Mouse (Mus musculus): ENCODE results near the gene Gm8082. TPM values are rescaled to one million over a fixed set of nuclear protein-coding genes. Genes with fewer than 3 reads are reported as not detected.
"Not testable (repeated sequence)": the region's sequence is repeated elsewhere in the genome, so short reads cannot be mapped to it uniquely, and the experiment has no call there.

Gene Gm8082
- not detected in 2 replicates for polyA plus RNA-seq (2012; ENCODE audit: insufficient read depth, insufficient read length, missing spikeins)

DNA sequence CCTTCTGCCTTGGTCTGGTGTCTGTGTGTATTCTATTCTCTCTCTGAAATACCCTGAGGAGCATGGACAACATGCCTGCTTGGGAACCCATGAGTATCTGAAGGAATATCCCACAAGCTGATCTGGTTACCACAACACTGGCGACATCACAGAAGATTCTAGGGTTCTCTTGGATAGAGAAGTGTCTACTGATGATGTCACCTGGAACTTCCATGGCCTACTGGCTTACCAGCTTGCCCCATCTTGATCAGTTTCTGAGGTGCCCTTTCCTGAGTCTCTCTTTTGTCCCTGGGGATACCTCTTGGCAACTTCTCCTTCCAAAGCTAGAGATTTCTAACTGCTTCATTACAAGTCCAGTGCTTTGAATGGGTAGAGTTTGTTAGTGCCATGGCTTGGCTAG lies at the start of gene Gm8082:
Gene Gm8082, minus strand, starts transcription at position 101 of the 400 bp plus-strand sequence.
- not testable (repeated sequence) for H3K4me3 ChIP-seq (ENCODE audit: insufficient read depth, low read length); H3K27ac ChIP-seq (ENCODE audit: insufficient read depth, low read depth, low read length); H3K4me1 ChIP-seq (ENCODE audit: control insufficient read depth, insufficient read depth, low read length)

DNA sequence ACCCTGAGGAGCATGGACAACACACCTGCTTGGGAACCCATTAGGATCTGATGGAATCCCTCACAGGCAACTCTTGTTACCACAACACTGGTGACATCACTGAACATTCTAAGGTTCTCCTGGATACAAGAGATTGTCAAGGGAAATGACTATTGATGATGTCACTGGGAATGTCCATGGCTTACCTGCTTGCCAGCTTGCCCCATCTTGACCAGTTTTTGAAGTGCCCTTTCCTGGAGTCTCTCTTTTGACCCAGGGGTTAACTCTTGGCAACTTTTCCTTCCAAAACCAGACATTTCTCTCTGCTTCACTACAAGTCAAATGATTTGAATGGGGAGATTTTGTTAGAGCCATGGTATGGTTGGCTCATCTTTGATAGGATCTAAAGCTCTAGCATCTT lies 22.1 kb upstream of the Gm8082 start, which contains the start of gene Gm10376:
Gene Gm10376, minus strand, starts transcription at position 101 of the 400 bp plus-strand sequence.
- not testable (repeated sequence) for H3K27ac ChIP-seq (ENCODE audit: insufficient read depth, low read depth, low read length); H3K4me3 ChIP-seq (ENCODE audit: insufficient read depth, low read length)

More for the DNA sequence above, 22.1 kb upstream of the Gm8082 start, which contains the start of gene Gm10376:
- not testable (repeated sequence) for H3K4me1 ChIP-seq (ENCODE audit: control insufficient read depth, insufficient read depth, low read length)

Other genes with a start within 250 kb of the Gm8082 start
- not detected in 2 replicates for gene Gm3015, start 224.8 kb downstream of the Gm8082 start, polyA plus RNA-seq (2012; ENCODE audit: insufficient read depth, insufficient read length, missing spikeins)
- gene Gm10377, start 195.6 kb downstream of the Gm8082 start, polyA plus RNA-seq (2012; ENCODE audit: insufficient read depth, insufficient read length, missing spikeins): not detected in 2 replicates
- gene Gm21977, start 140.1 kb downstream of the Gm8082 start, polyA plus RNA-seq (2012; ENCODE audit: insufficient read depth, insufficient read length, missing spikeins): not detected in 2 replicates
- gene Gm10376, start 22.0 kb upstream of the Gm8082 start, polyA plus RNA-seq (2012; ENCODE audit: insufficient read depth, insufficient read length, missing spikeins): not detected in 2 replicates
- gene Gm8094, start 83.0 kb upstream of the Gm8082 start, polyA plus RNA-seq (2012; ENCODE audit: insufficient read depth, insufficient read length, missing spikeins): not detected in 2 replicates
- not detected in 2 replicates for gene Gm8104, start 107.0 kb upstream of the Gm8082 start, polyA plus RNA-seq (2012; ENCODE audit: insufficient read depth, insufficient read length, missing spikeins)
- gene Gm7233, start 186.2 kb upstream of the Gm8082 start, polyA plus RNA-seq (2012; ENCODE audit: insufficient read depth, insufficient read length, missing spikeins): not detected in 2 replicates
- not detected in 2 replicates for gene Gm8122, start 241.7 kb upstream of the Gm8082 start, polyA plus RNA-seq (2012; ENCODE audit: insufficient read depth, insufficient read length, missing spikeins)